Mouse (Mus musculus): ENCODE measurements around the gene Amt.

DNA sequence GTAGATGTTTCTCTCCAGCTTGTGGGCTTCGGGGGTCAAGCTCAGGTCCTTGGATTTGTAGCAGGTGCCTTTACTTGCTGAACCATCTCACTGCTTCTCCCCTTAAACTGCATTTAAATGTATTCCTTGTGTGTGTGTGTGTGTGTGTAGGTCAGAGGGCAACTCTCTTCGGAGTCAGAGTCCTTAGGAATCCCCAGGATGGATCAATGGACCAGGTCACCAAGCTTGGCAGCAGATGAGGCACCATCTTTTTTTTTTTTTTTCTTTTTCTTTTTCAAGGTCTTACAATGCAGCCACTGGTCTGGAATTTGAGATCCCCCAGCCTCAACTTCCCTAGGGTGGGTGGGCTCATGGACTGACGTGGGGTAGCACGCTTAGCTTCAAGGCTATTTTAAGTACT lies 47.8 kb downstream of the Amt start:
- TF ChIP-seq EP300 (IDR thresholded peaks at IDR 0.05; ENCODE audit: insufficient read depth, low read depth, low read length): no peak
- no peak for TF ChIP-seq POLR2A (IDR thresholded peaks at IDR 0.05; ENCODE audit: insufficient read depth, low read length)

All from ES-Bruce4 (cell line).